Mouse (Mus musculus): ENCODE data around the gene Erc2. TPM values are rescaled to one million over a fixed set of nuclear protein-coding genes. Genes with fewer than 3 reads are reported as not detected.

The Erc2 gene
- total and polyA plus RNA-seq, 2 experiments from 2014 or later: 94.0 to 119 TPM

GRCm38 (mm10) chr14:28512805-28513590, 890.8 kb downstream of the Erc2 start:
- H3K4me2 ChIP-seq (ENCODE audit: low read depth, low read length, poor library complexity, severe bottlenecking): no peak overlapping the region
- H3K4me1 ChIP-seq (ENCODE audit: insufficient read depth, low read length): 0 out of 2 replicates have a peak, but pooled peaks cover 5% of the 10 kb centered on the region
- ATAC-seq (ENCODE audit: low FRiP score) (no peak), DNase-seq (ENCODE audit: low spot score) (no peak)
- H3K27me3 ChIP-seq (ENCODE audit: insufficient read depth, low read length): peaks cover 19% of the 10 kb centered on the region
- no peak overlapping the region for H3K27ac ChIP-seq (ENCODE audit: low read depth, low read length)
- H3K9me3 ChIP-seq (ENCODE audit: low read length): no peaks in the 10 kb centered on the region
- WGBS: 87% methylated on average over 5 of the region's 5 CpGs
- no peak for TF ChIP-seq CTCF (IDR thresholded peaks at IDR 0.05)
- no peak overlapping the region for H3K4me3 ChIP-seq (ENCODE audit: low read depth, low read length)
- H3K9ac ChIP-seq (replicated peaks; ENCODE audit: low read length, poor library complexity, severe bottlenecking): no peak overlapping the region
- no peaks in the 10 kb centered on the region for H3K36me3 ChIP-seq (ENCODE audit: insufficient read depth, low read length)

DNA sequence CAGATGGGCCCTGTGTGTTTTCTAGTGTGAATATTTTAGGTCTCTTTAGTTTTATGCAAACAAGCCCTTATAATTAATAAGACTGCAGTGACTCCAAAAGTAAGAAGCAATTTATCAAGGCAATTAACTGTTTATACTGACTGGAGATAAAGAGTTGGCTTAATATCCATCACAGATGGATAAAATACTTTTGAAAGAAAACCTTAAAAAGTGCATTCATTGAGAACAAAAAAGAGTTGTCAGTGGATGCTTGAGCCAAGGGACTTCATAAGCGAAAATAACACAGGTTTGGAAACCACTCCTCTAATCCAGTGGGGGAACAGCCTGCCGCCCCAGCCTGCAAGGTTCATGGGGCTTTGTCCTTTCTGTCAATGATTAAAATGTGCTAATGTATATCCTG, 891.9 kb downstream of the Erc2 start:
- 52% methylated on average over 2 of the region's 2 CpGs for WGBS

GRCm38 (mm10) chr14:28515331-28515730, 893.1 kb downstream of the Erc2 start:
- H3K36me3 ChIP-seq (ENCODE audit: insufficient read depth, low read length): no peaks in the 10 kb centered on the region
- peaks cover 11% of the 10 kb centered on the region for H3K27me3 ChIP-seq (ENCODE audit: insufficient read depth, low read length)
- 51% methylated on average over 6 of the region's 6 CpGs for WGBS
- H3K27ac ChIP-seq (ENCODE audit: low read depth, low read length): no peak overlapping the region
- DNase-seq (ENCODE audit: low spot score) (no peak), ATAC-seq (ENCODE audit: low FRiP score) (no peak)
- TF ChIP-seq CTCF (IDR thresholded peaks at IDR 0.05): no peak
- no peak overlapping the region for H3K4me3 ChIP-seq (ENCODE audit: low read depth, low read length)
- H3K9ac ChIP-seq (replicated peaks; ENCODE audit: low read length, poor library complexity, severe bottlenecking): no peak overlapping the region
- no peak overlapping the region for H3K4me2 ChIP-seq (ENCODE audit: low read depth, low read length, poor library complexity, severe bottlenecking)
- no peaks in the 10 kb centered on the region for H3K9me3 ChIP-seq (ENCODE audit: low read length)
- 0 out of 2 replicates have a peak, but pooled peaks cover 5% of the 10 kb centered on the region for H3K4me1 ChIP-seq (ENCODE audit: insufficient read depth, low read length)

More for the DNA sequence above, 891.9 kb downstream of the Erc2 start:
- ATAC-seq (ENCODE audit: low FRiP score) (no peak), DNase-seq (ENCODE audit: low spot score) (no peak)
- no peak for TF ChIP-seq CTCF (IDR thresholded peaks at IDR 0.05)
- Histone ChIP-seq H3K4me3 (ENCODE audit: low read depth, low read length) (no peak overlapping the region), H3K9me3 (ENCODE audit: low read length) (no peaks in the 10 kb centered on the region), H3K9ac (replicated peaks; ENCODE audit: low read length, poor library complexity, severe bottlenecking) (no peak overlapping the region), H3K4me2 (ENCODE audit: low read depth, low read length, poor library complexity, severe bottlenecking) (no peak overlapping the region), H3K27me3 (ENCODE audit: insufficient read depth, low read length) (peaks cover 15% of the 10 kb centered on the region), H3K4me1 (ENCODE audit: insufficient read depth, low read length) (0 out of 2 replicates have a peak, but pooled peaks cover 5% of the 10 kb centered on the region), H3K36me3 (ENCODE audit: insufficient read depth, low read length) (no peaks in the 10 kb centered on the region), H3K27ac (ENCODE audit: low read depth, low read length) (no peak overlapping the region)

GRCm38 (mm10) chr14:28517631-28518560, 895.7 kb downstream of the Erc2 start:
- no peaks in the 10 kb centered on the region for H3K36me3 ChIP-seq (ENCODE audit: insufficient read depth, low read length)
- WGBS: 71% methylated on average over 39 of the region's 39 CpGs
- H3K27ac ChIP-seq (ENCODE audit: low read depth, low read length): no peak overlapping the region
- H3K4me3 ChIP-seq (ENCODE audit: low read depth, low read length): no peak overlapping the region
- H3K4me1 ChIP-seq (ENCODE audit: insufficient read depth, low read length): no peaks in the 10 kb centered on the region
- no peak for ATAC-seq (ENCODE audit: low FRiP score)
- no peak overlapping the region for H3K9ac ChIP-seq (replicated peaks; ENCODE audit: low read length, poor library complexity, severe bottlenecking)
- no peak overlapping the region; the same call in 1 of the 2 replicates for H3K4me2 ChIP-seq (ENCODE audit: low read depth, low read length, poor library complexity, severe bottlenecking)
- peaks cover 2% of the 10 kb centered on the region for H3K27me3 ChIP-seq (ENCODE audit: insufficient read depth, low read length)
- TF ChIP-seq CTCF (IDR thresholded peaks at IDR 0.05): no peak
- no peak for DNase-seq (ENCODE audit: low spot score)
- H3K9me3 ChIP-seq (ENCODE audit: low read length): no peaks in the 10 kb centered on the region

DNA sequence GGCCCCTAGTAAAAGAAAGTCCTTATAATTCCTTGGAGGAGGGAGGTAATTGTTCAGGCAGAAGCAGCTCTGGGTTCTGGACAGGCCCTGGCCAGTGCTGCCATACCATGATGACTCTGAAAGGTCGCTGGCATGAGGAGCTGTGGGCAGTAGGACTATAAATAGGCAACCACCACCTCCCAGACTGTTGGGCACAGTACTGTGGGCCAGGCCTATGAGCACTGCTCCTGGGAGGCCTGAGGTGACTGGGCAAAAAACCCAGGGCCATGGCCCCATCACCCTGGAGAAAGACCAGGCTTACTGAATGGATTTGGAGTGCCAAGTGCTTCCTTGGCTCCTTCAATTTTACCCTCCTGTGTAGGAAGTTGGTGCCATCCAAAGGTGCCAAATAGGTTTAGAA, 898.9 kb downstream of the Erc2 start:
- Histone ChIP-seq H3K36me3 (ENCODE audit: insufficient read depth, low read length) (no peaks in the 10 kb centered on the region), H3K4me1 (ENCODE audit: insufficient read depth, low read length) (no peaks in the 10 kb centered on the region), H3K4me2 (ENCODE audit: low read depth, low read length, poor library complexity, severe bottlenecking) (no peak overlapping the region), H3K4me3 (ENCODE audit: low read depth, low read length) (no peak overlapping the region), H3K27me3 (ENCODE audit: insufficient read depth, low read length) (no peaks in the 10 kb centered on the region; the same call in 1 of the 2 replicates), H3K9me3 (ENCODE audit: low read length) (no peaks in the 10 kb centered on the region), H3K9ac (replicated peaks; ENCODE audit: low read length, poor library complexity, severe bottlenecking) (no peak overlapping the region), H3K27ac (ENCODE audit: low read depth, low read length) (no peak overlapping the region)
- ATAC-seq (ENCODE audit: low FRiP score) (no peak), DNase-seq (ENCODE audit: low spot score) (no peak)
- WGBS: 96% methylated on average over 1 of the region's 1 CpGs
- TF ChIP-seq CTCF (IDR thresholded peaks at IDR 0.05): no peak

All from midbrain, postnatal 0 days (tissue).